Mouse (Mus musculus) hindbrain, embryonic 11.5 days (tissue): ENCODE results near the gene Celf2. TPM values are rescaled to one million over a fixed set of nuclear protein-coding genes. Genes with fewer than 3 reads are reported as not detected.

ENCODE experiments used
- ATAC-seq: fragments of 200-750 bp; cut with Nextera tagmentation; 2 replicates; pipeline ENCODE4 v1.8.0; 2017; ENCODE audit warnings: mild to moderate bottlenecking, moderate TSS enrichment, moderate library complexity; ENCODE audit not compliant: low FRiP score
- DNase-seq: peaks from one replicate; pipeline ENCODE4 v3.0.0-alpha.2; 2015; ENCODE audit warnings: low spot score
- H3K27ac ChIP-seq: fragments of 300-500 bp; sonication (generic); 2 replicates; pipeline ENCODE4 v1.5.1; 2014; ENCODE audit warnings: mild to moderate bottlenecking, low read depth, low read length
- H3K27me3 ChIP-seq: fragments of 300-500 bp; sonication (generic); 2 replicates; pipeline ENCODE4 v1.6.1; 2014; ENCODE audit warnings: mild to moderate bottlenecking, low read length, moderate library complexity, mixed read lengths; ENCODE audit not compliant: control insufficient read depth, insufficient read depth
- H3K36me3 ChIP-seq: fragments of 300-500 bp; sonication (generic); 2 replicates; pipeline ENCODE4 v1.6.1; 2014; ENCODE audit warnings: mild to moderate bottlenecking, low read length, moderate library complexity, mixed read lengths; ENCODE audit not compliant: control insufficient read depth, insufficient read depth
- H3K4me1 ChIP-seq: fragments of 300-500 bp; sonication (generic); replicated peaks from 2 replicates; pipeline ENCODE4 v1.6.1; 2014; ENCODE audit warnings: low read length, mixed read lengths; ENCODE audit not compliant: control insufficient read depth, insufficient read depth
- H3K4me2 ChIP-seq: fragments of 300-500 bp; sonication (generic); replicated peaks from 2 replicates; pipeline ENCODE4 v1.6.1; 2014; ENCODE audit warnings: mild to moderate bottlenecking, low read depth, low read length
- H3K4me3 ChIP-seq: fragments of 300-500 bp; sonication (generic); 2 replicates; pipeline ENCODE4 v1.5.1; 2014; ENCODE audit warnings: low read depth, low read length
- H3K9ac ChIP-seq: fragments of 300-500 bp; sonication (generic); 2 replicates; pipeline ENCODE4 v1.6.1; 2014; ENCODE audit warnings: low read depth, low read length
- H3K9me3 ChIP-seq: fragments of 300-500 bp; sonication (generic); 2 replicates; pipeline ENCODE4 v1.6.1; 2016; ENCODE audit warnings: low read length; ENCODE audit not compliant: control insufficient read depth
- WGBS: fragments of 180-500 bp; shearing (Covaris S2); extraction: QIAGEN DNeasy Blood & Tissue Kit; methylation state at CpG from one replicate; pipeline ENCODE4 v1.1.7; 2014; 5-methylcytosine and 5-hydroxymethylcytosine counted together
- polyA plus RNA-seq: library from polyadenylated mRNA; unstranded; fragments of >200 nt; fragmentation: Nextera tagmentation; extraction: Ambion mirVana; gene quantifications from 2 replicates; pipeline ENCODE4 v1.2.1, GENCODE M21; 2014

The Celf2 gene
- polyA plus RNA-seq, 1 experiment from 2014 or later, result 82.4 TPM

DNA sequence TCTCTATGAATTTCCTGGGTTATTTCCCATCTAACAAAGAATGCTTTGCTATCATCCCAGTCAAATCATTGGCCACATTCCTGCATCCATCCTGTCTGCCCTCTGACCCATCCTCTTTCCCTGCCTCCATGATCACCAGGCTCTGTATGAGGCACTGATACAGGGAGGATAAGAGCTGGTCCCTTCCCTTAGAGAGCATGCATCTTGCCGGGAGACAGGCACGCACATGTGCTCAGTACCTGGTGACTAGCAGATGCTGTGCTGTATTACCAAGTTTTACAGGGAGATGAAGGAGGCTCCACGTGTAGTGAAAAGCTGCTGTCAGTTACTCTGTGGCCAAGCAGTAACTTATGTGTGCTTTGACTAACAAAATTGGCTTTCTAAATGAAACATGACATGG lies 972.0 kb downstream of the Celf2 start:
- 86% methylated on average over 3 of the region's 3 CpGs for WGBS
- no peak overlapping the region for H3K27ac ChIP-seq
- ATAC-seq (no peak), DNase-seq (no peak)
- no peaks in the 10 kb centered on the region for H3K9me3 ChIP-seq
- H3K27me3 ChIP-seq, result no peaks in the 10 kb centered on the region
- no peak overlapping the region for H3K4me2 ChIP-seq
- no peak overlapping the region for H3K9ac ChIP-seq
- H3K36me3 ChIP-seq, result no peaks in the 10 kb centered on the region
- H3K4me3 ChIP-seq, result no peak overlapping the region
- no peaks in the 10 kb centered on the region for H3K4me1 ChIP-seq

DNA sequence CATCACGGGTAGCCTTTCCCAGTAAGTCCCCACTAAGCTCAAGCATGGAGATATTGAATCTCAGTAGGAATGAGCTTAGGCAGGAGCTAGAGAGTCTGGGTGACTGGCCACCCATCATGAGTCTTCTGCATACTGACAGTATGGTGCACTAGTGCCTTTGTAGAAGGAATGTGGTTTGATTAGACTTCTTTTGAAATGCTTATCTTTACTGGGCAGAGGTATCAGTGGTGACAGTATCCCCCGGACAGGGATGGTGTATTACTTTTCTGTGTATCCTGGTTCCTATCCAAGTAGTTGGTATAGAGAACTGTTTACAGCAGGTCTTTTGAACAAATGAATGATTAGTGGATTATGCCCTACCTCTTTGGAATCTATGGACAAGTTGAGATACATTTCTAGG lies 973.0 kb downstream of the Celf2 start:
- H3K9ac ChIP-seq, result no peak overlapping the region
- no peaks in the 10 kb centered on the region for H3K4me1 ChIP-seq
- WGBS, result 86% methylated on average over 2 of the region's 2 CpGs
- no peak overlapping the region for H3K4me3 ChIP-seq
- ATAC-seq, result no peak
- H3K27ac ChIP-seq, result no peak overlapping the region
- no peak overlapping the region for H3K4me2 ChIP-seq
- no peaks in the 10 kb centered on the region for H3K36me3 ChIP-seq
- H3K9me3 ChIP-seq, result no peaks in the 10 kb centered on the region
- no peaks in the 10 kb centered on the region for H3K27me3 ChIP-seq
- no peak for DNase-seq

DNA sequence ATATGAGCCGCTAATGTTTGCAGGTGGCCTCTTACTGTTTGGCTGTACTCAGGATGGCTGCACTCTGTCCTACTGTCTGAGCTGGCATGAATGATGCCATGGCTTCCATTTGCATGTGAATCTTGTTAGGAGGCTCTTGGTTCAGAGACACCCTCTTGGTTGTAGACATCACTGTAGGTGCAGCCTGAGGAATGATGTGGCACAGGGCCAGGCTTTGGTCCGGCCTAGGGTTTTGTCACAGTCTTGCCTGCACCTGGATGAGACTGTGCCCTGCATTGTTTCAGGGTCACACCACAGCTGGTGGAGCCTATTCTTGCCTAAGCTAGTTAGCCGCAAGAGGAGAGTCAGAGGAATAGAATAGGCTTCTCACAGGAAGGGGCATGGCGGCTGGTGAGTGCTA lies 977.0 kb downstream of the Celf2 start:
- no peak overlapping the region for H3K27ac ChIP-seq
- no peak for DNase-seq
- no peaks in the 10 kb centered on the region for H3K36me3 ChIP-seq
- H3K4me2 ChIP-seq, result no peak overlapping the region
- no peak overlapping the region for H3K4me3 ChIP-seq
- WGBS, result 69% methylated on average over 4 of the region's 4 CpGs
- H3K9me3 ChIP-seq, result no peaks in the 10 kb centered on the region
- H3K9ac ChIP-seq, result no peak overlapping the region
- ATAC-seq, result no peak
- no peaks in the 10 kb centered on the region for H3K4me1 ChIP-seq
- no peaks in the 10 kb centered on the region for H3K27me3 ChIP-seq

DNA sequence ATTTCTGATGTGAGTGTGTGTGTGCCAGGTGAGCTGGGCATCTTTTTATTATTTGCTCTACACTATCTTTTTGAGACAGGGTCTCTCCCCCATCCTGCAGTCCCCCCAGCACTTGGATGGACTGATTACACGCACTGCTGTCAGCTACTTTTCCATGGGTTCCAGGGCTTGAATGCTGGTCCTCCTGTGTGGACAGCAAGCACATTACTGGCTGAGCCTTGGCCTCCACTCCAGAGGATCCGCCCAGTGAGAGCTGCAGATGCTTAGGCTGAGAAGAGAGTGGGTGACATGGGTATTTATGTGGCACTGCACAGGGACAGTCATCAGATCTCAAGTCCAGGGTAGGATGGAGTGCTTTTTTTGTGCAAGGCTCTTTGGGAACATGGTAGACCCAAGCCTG lies 981.3 kb downstream of the Celf2 start:
- H3K4me3 ChIP-seq, result no peak overlapping the region
- DNase-seq, result no peak
- WGBS, result 81% methylated on average over 2 of the region's 2 CpGs
- no peaks in the 10 kb centered on the region for H3K27me3 ChIP-seq
- ATAC-seq, result no peak
- H3K9me3 ChIP-seq, result no peaks in the 10 kb centered on the region
- no peak overlapping the region for H3K4me2 ChIP-seq
- no peaks in the 10 kb centered on the region for H3K4me1 ChIP-seq
- H3K27ac ChIP-seq, result no peak overlapping the region
- H3K9ac ChIP-seq, result no peak overlapping the region
- no peaks in the 10 kb centered on the region for H3K36me3 ChIP-seq

DNA sequence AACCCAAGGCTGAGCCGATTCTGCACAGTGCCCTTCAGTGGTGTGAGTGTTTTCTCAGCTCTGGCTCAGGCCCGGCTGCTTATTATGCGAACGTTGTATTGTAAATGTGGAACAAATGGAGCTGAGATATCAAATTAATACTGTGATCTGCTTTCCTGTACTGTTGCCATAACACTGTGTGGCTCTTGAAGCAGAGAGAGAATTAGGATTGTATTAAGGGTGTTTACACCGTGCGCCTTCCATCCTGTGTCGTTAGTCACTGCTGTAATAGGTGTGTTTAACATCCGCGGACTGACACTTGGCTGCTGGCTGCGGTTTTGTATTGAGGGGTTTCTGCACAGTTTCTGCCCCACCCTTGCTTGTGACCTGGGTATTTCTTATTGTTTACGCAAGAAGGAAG lies 982.5 kb downstream of the Celf2 start:
- no peak overlapping the region for H3K27ac ChIP-seq
- H3K4me2 ChIP-seq, result no peak overlapping the region
- H3K9ac ChIP-seq, result no peak overlapping the region
- H3K27me3 ChIP-seq, result no peaks in the 10 kb centered on the region
- DNase-seq, result no peak
- ATAC-seq, result no peak
- WGBS, result 91% methylated on average over 11 of the region's 11 CpGs
- H3K36me3 ChIP-seq, result no peaks in the 10 kb centered on the region
- no peaks in the 10 kb centered on the region for H3K9me3 ChIP-seq
- H3K4me1 ChIP-seq, result no peaks in the 10 kb centered on the region
- H3K4me3 ChIP-seq, result no peak overlapping the region

DNA sequence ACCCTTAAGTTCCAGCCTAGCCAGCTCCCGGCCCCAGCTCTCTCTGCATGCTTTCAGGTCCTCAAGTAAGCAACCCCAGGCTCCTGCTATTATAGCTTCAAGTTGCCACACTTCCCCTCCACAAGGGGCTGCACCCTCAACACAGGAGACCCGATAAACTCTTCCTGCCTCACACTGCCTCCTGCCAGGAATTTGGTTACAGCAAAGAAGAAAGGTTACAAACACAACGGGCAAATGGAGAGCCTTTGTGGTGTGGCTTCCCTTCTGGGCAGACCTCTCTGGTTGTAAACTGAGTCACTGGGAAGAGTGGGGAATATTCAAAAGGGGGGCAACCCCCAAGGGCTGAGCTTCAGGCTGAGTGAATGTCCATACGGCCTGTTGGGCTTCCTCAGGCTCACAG lies 983.1 kb downstream of the Celf2 start:
- DNase-seq, result no peak
- Histone ChIP-seq H3K4me1 (no peaks in the 10 kb centered on the region), H3K4me2 (no peak overlapping the region), H3K4me3 (no peak overlapping the region), H3K9ac (no peak overlapping the region), H3K36me3 (no peaks in the 10 kb centered on the region), H3K9me3 (no peaks in the 10 kb centered on the region), H3K27me3 (no peaks in the 10 kb centered on the region), H3K27ac (no peak overlapping the region)
- no peak for ATAC-seq
- 47% methylated on average over 4 of the region's 4 CpGs for WGBS

DNA sequence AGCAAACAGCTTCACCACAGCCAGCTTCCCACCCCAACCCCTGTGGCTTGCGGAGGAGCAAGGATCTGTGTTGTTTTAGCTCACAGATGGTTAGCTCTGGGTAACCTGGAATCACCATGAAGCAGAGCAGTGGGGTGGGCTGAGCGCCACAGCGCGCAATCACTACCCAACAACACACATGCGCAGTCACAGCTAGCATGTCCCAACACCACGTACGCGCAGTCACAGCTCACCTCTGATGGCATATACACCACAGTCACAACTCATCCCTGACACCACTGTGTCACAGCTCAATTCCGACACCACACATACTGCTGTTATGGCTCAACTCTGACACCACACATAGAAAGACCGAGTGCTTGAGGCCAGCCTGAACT lies 985.5 kb downstream of the Celf2 start:
- no peak for ATAC-seq
- H3K9me3 ChIP-seq, result no peaks in the 10 kb centered on the region
- 94% methylated on average over 10 of the region's 10 CpGs for WGBS

DNA sequence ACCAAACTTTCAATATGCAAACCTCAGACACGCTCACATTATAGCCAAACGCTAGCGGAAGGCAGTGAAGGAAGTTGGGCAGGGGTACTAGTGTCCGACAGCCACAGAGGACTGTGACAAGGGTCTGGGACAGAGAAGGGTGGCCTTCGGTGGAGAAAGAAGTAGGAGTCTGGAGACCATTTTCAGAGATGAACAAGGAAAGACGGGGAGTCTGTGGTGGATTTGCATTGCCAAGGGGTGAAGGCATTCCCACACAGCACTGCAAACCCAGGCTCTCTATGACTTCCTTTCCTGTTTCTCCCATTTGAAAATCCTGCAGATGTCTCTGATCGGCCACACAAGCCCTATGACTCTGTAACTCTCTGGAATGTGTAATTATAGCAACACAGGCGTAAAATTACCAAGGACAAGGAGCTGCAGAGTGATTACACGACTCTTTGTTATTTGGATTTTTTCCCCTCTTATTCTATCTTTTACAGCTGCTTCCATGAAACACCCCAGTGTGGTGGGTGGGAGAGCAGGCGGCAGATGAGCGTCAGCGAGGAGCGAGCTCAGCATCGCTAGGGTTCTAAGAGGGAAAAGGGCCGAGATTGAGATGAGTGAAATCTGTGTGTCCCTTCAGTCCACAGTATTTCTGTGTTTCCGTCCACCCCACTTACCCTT lies 986.0 kb downstream of the Celf2 start:
- Histone ChIP-seq H3K27ac (no peak overlapping the region), H3K4me3 (no peak overlapping the region), H3K9ac (no peak overlapping the region), H3K9me3 (no peaks in the 10 kb centered on the region), H3K36me3 (no peaks in the 10 kb centered on the region), H3K4me2 (no peak overlapping the region), H3K4me1 (no peaks in the 10 kb centered on the region), H3K27me3 (no peaks in the 10 kb centered on the region)
- WGBS, result 83% methylated on average over 16 of the region's 16 CpGs
- ATAC-seq, result no peak
- DNase-seq, result no peak

More for the DNA sequence above, 985.5 kb downstream of the Celf2 start:
- no peak overlapping the region for H3K27ac ChIP-seq
- no peak for DNase-seq
- H3K4me2 ChIP-seq, result no peak overlapping the region
- H3K9ac ChIP-seq, result no peak overlapping the region
- H3K4me3 ChIP-seq, result no peak overlapping the region
- H3K27me3 ChIP-seq, result no peaks in the 10 kb centered on the region
- no peaks in the 10 kb centered on the region for H3K36me3 ChIP-seq
- no peaks in the 10 kb centered on the region for H3K4me1 ChIP-seq

DNA sequence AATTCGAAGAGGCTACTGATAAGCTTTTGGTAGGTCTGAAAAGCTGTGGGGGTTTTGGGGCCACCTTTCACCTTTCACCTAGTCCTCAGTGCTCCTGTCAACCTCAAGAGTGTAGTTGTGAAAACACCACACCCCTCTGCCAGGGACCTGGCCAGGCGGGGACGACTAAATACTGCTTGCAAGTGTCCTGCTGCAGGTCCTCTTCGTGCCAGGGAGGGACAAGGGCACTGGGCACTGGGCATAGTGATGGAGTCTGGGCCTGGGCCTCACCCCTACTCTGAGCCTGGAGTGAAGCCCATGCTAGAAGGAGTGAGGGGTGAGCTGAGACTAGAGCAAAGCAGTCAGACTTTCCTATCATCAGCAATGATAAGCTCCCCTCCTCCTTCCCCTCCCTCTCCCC lies 987.0 kb downstream of the Celf2 start:
- no peaks in the 10 kb centered on the region for H3K27me3 ChIP-seq
- DNase-seq (no peak), ATAC-seq (no peak)
- H3K4me3 ChIP-seq, result no peak overlapping the region
- H3K4me1 ChIP-seq, result no peaks in the 10 kb centered on the region
- no peaks in the 10 kb centered on the region for H3K36me3 ChIP-seq
- H3K9me3 ChIP-seq, result no peaks in the 10 kb centered on the region
- H3K9ac ChIP-seq, result no peak overlapping the region
- no peak overlapping the region for H3K27ac ChIP-seq
- WGBS, result 85% methylated on average over 4 of the region's 4 CpGs
- H3K4me2 ChIP-seq, result no peak overlapping the region
